Comparison of ENCODE assay signal across 6 mouse cellular contexts in genomic region chr5:38173766-38174165, GRCm38 (mm10).
"Had no signal": no experiment of that assay in that cellular context is flagged by ENCODE, and none has a peak within 500 bp of the region (broad histone marks: within the 10 kb centered on the region; RNA-seq: fewer than 3 reads in every experiment).

No protein-coding gene starts in this region.

- ATAC-seq: liver, embryonic 12.5 days; midbrain, embryonic 13.5 days had no signal

- DNase-seq: kidney, postnatal 36 days; left cerebral cortex, postnatal 4 days; right cerebral cortex, postnatal 14 days; thymus, postnatal 36 days had no signal
